Mouse (Mus musculus) liver, embryonic 16.5 days (tissue): ENCODE measurements around the gene Tmco3. TPM values are rescaled to one million over a fixed set of nuclear protein-coding genes. Genes with fewer than 3 reads are reported as not detected.
A peak's percentile ranks its signal among the peaks of the same experiment; 100 is the strongest.
"Not testable (repeated sequence)": the region's sequence is repeated elsewhere in the genome, so short reads cannot be mapped to it uniquely, and the experiment has no call there.

Source experiments
- ATAC-seq: fragments of 200-750 bp; cut with Nextera tagmentation; 2 replicates; pipeline ENCODE4 v1.8.0; 2017; ENCODE audit warnings: low read depth, mild to moderate bottlenecking, moderate number of reproducible peaks, moderate library complexity
- H3K27ac ChIP-seq: fragments of 300-500 bp; sonication (generic); 2 replicates; pipeline ENCODE4 v1.5.1; 2014; ENCODE audit warnings: mild to moderate bottlenecking, low read length
- H3K27me3 ChIP-seq: fragments of 300-500 bp; sonication (generic); 2 replicates; pipeline ENCODE4 v1.6.1; 2014; ENCODE audit warnings: low read depth, low read length, mixed read lengths; ENCODE audit not compliant: control insufficient read depth, insufficient read depth
- H3K36me3 ChIP-seq: fragments of 300-500 bp; sonication (generic); 2 replicates; pipeline ENCODE4 v1.6.1; 2014; ENCODE audit warnings: mild to moderate bottlenecking; ENCODE audit not compliant: control insufficient read depth, insufficient read depth
- H3K4me1 ChIP-seq: fragments of 300-500 bp; sonication (generic); 2 replicates; pipeline ENCODE4 v1.6.1; 2014; ENCODE audit warnings: low read depth, low read length, mixed read lengths; ENCODE audit not compliant: control insufficient read depth
- H3K4me2 ChIP-seq: fragments of 300-500 bp; sonication (generic); 2 replicates; pipeline ENCODE4 v1.6.1; 2014; ENCODE audit warnings: low read depth, low read length, mixed read lengths
- H3K4me3 ChIP-seq: fragments of 300-500 bp; sonication (generic); 2 replicates; pipeline ENCODE4 v1.5.1; 2014; ENCODE audit warnings: low read depth, mild to moderate bottlenecking, low read length
- H3K9ac ChIP-seq: fragments of 300-500 bp; sonication (generic); 2 replicates; pipeline ENCODE4 v1.6.1; 2014; ENCODE audit warnings: low read depth, low read length
- H3K9me3 ChIP-seq: fragments of 300-500 bp; sonication (generic); replicated peaks from 2 replicates; pipeline ENCODE4 v1.6.1; 2016; ENCODE audit warnings: low read length; ENCODE audit not compliant: control insufficient read depth
- WGBS: fragments of 180-500 bp; shearing (Covaris S2); extraction: QIAGEN DNeasy Blood & Tissue Kit; methylation state at CpG from one replicate; pipeline ENCODE4 v1.1.7; 2014; ENCODE audit not compliant: insufficient replicate concordance; 5-methylcytosine and 5-hydroxymethylcytosine counted together
- polyA plus RNA-seq: library from polyadenylated mRNA; unstranded; fragments of >200 nt; fragmentation: Nextera tagmentation; extraction: Ambion mirVana; gene quantifications from 2 replicates; pipeline ENCODE4 v1.2.1, GENCODE M21; 2015

Tmco3 gene
- polyA plus RNA-seq, 1 experiment from 2014 or later: 6.0 TPM

DNA sequence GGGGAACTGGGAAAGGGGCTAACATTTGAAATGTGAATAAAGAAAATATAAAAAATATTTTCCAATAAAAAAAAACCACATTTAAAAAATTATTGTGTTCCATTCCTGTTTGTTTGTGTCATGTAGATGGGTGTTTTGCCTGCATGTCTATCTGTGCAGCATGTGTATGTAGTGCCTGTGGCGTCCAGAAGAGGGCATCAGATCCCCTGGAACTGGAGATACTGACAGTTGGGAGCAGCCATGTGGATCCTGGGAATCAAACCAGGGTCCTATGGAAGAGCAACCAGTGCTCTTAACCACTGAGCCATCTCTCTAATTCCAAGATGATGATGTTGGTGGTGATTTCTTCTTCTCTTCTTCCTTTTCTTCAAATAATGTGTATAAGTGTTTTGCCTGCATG lies 46.7 kb downstream of the Tmco3 start:
- Histone ChIP-seq H3K27ac (no peak overlapping the region), H3K36me3 (no peaks in the 10 kb centered on the region), H3K4me1 (peaks cover 7% of the 10 kb centered on the region), H3K9me3 (no peaks in the 10 kb centered on the region), H3K27me3 (no peaks in the 10 kb centered on the region; the same call in 1 of the 2 replicates), H3K9ac (no peak overlapping the region), H3K4me2 (no peak overlapping the region), H3K4me3 (no peak overlapping the region)
- 33% methylated on average over 1 of the region's 1 CpGs for WGBS
- no peak for ATAC-seq

DNA sequence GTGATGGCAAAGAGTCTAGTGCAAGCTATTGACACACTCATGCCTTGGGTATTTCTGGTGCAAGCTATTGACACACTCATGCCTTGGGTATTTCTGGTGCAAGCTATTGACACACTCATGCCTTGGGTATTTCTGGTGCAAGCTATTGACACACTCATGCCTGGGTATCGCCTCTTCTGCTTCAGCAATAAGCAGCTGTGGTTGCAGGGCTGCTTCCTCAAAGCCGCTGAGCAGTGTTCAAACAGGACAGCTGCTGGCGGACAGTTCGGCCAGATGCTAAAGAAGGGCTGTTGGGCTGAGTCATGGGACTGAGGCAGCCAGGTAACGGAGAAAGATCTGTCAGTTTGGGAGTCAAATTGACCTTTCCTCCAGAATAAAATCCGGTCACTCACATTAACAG lies 49.3 kb downstream of the Tmco3 start:
- 38% methylated on average over 6 of the region's 6 CpGs for WGBS
- not testable (repeated sequence) for H3K27me3 ChIP-seq, ATAC-seq, H3K4me3 ChIP-seq, H3K36me3 ChIP-seq, H3K4me2 ChIP-seq, H3K9ac ChIP-seq, H3K9me3 ChIP-seq
- H3K27ac ChIP-seq: peak overlapping the region; percentile 54; the same call in 1 of the 2 replicates
- peaks cover 29% of the 10 kb centered on the region for H3K4me1 ChIP-seq

DNA sequence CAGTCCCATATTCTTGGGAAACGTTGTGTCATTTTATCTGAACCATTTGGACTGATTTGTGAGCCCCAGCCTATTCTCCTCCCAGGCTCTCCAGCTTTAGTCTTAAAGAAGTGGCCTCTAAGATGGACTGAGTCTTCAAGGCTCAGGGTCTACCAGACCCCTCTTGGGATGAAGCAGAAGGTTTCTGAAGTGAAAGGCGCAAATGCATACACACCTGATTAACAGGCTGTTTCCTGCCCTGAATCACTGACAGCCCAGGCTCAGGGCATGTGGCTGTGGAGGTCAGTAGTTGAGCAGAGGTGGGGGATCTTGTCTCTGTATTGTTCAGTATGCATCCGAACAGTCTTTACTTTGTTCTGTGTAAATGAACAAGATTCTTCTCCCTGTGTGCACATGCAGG lies 49.7 kb downstream of the Tmco3 start:
- Histone ChIP-seq H3K9ac (0 out of 2 replicates have a peak overlapping the region, but pooled peaks have one; percentile 5), H3K27me3 (no peaks in the 10 kb centered on the region), H3K36me3 (peaks cover 10% of the 10 kb centered on the region), H3K9me3 (no peaks in the 10 kb centered on the region), H3K27ac (peak overlapping the region; percentile 54; the same call in 1 of the 2 replicates), H3K4me2 (peak overlapping the region; percentile 92; the same call in 1 of the 2 replicates), H3K4me3 (no peak overlapping the region), H3K4me1 (peaks cover 33% of the 10 kb centered on the region)
- no peak for ATAC-seq
- 45% methylated on average over 3 of the region's 3 CpGs for WGBS

DNA sequence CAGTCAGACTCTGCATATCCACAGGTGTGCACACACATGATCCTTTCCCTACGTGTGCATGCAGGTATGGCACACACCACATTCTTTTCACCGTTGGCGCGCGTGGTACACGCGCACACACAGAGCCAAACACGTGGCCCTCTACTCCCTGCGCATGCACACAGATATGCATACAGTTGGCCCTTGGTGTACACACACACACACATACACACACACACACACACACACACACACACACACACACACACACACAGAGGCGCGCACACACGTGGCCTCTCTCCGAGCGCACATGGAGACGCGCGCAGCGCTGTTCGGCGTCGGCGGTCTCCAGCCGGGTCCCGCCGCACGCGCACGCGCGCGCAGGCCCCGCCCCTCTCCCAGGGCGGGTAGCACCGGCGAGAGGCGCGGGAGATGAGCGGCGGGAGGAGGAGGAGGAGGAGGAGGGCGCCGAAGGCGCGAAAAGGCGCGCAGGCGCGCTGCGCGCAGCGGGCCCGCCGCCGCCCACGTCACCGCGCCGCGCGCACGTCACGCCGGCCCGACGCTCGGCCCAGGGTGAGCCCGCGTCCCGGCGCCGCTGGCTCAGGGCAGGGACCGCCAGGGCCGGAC lies 50.4 kb downstream of the Tmco3 start, which contains the start of gene Tfdp1:
TSS of gene Tfdp1 (plus strand) at position 497 of the 606 bp plus-strand sequence.
- no peaks in the 10 kb centered on the region for H3K27me3 ChIP-seq
- H3K9ac ChIP-seq: peak within 1 kb of the TSS; percentile 95
- H3K27ac ChIP-seq: peak within 1 kb of the TSS; percentile 79
- peak within 1 kb of the TSS; percentile 85 for H3K4me3 ChIP-seq
- peaks cover 12% of the 10 kb centered on the region for H3K36me3 ChIP-seq
- no peaks in the 10 kb centered on the region for H3K9me3 ChIP-seq
- under 1% methylated on average over 38 of the region's 72 CpGs for WGBS
- peak; percentile 94 for ATAC-seq
- H3K4me1 ChIP-seq: peaks cover 40% of the 10 kb centered on the region
- peak within 1 kb of the TSS; percentile 92 for H3K4me2 ChIP-seq

DNA sequence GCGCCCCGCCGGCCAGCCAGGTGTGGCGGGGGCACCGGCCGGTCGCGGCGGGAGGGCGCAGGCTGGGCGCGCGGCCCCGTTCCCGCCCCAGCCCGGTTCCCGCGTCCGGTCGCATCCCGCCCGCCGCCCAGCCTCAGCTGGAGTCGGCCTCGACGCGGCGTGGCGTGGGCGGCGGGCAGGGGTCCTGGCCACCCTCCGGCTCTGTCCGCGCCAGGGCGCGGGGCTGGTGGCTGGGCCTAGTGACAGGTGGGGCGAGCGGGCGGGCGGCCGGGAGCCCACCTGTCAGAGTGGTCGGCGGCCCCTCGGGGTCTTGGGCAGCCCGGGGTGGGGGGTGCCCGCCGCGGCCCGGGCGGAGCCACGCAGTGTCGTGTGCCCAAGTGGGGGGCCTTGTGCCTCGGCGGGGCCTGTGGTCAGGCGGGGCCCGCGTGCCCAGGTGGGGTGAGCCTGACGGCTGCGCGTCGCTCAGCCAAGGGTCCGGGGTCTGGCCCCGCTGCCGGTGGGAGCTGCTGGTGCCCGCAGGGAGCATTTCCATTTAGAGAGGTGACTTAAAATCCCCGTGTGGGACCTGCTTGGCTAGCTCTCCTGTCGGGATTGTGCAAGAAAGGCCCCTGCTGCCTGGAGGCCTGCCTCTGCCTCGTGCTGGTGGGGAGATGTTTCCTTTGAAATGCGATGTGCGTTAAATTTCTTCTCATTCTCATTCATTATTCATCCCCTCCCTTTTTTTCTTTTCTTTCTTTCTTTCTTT lies 51.1 kb downstream of the Tmco3 start:
- Histone ChIP-seq H3K27me3 (no peaks in the 10 kb centered on the region), H3K36me3 (peaks cover 19% of the 10 kb centered on the region), H3K4me3 (peak overlapping the region; percentile 85), H3K27ac (peak overlapping the region; percentile 79), H3K4me2 (peak overlapping the region; percentile 92), H3K9me3 (no peaks in the 10 kb centered on the region), H3K4me1 (peaks cover 40% of the 10 kb centered on the region), H3K9ac (peak overlapping the region; percentile 95)
- ATAC-seq: peak; percentile 45
- WGBS: under 1% methylated on average over 62 of the region's 70 CpGs

DNA sequence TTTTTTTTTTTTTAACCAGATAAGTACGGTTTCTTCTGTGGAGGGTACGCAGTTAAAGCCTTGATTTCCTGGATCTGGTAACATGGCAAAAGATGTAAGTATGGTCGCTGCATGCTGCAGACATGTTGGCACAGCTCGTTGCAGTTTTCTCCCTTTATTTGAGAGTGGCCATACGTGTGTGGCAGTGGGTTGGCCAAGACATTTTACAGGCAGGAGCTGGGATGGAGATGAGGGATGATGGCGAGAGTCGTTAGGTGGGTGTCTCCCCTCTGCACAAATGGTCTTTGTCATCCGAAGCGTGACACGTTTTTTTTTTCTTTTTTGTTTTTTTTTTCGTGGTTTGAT lies 51.6 kb downstream of the Tmco3 start:
- H3K9me3 ChIP-seq: no peaks in the 10 kb centered on the region
- WGBS: 2% methylated on average over 11 of the region's 11 CpGs
- H3K27me3 ChIP-seq: no peaks in the 10 kb centered on the region
- peaks cover 40% of the 10 kb centered on the region for H3K4me1 ChIP-seq
- peak overlapping the region; percentile 95 for H3K9ac ChIP-seq
- H3K36me3 ChIP-seq: peaks cover 24% of the 10 kb centered on the region
- H3K27ac ChIP-seq: peak overlapping the region; percentile 79; the same call in 1 of the 2 replicates
- peak overlapping the region; percentile 85 for H3K4me3 ChIP-seq
- no peak for ATAC-seq
- peak overlapping the region; percentile 92 for H3K4me2 ChIP-seq

DNA sequence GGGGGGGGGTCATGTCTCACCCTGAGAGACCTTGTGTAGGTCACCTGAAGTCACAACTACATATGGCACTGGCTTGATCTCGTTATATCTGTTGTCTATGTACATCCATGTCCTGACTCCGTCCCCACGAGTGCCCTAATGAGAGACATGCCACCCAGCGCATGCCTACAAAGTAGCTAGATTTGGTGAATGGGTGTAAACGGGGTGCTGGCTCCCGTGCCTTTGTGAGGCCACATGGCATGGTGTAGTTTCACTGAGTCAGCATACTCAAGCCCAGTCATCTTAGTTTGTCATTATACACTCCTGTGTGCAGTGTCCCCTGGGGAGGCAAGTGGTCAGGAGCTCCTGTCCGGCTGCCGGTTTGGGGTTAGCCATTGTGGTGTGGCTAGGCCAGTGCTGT lies 52.7 kb downstream of the Tmco3 start:
- 69% methylated on average over 8 of the region's 8 CpGs for WGBS
- peaks cover 40% of the 10 kb centered on the region for H3K4me1 ChIP-seq
- peak overlapping the region; percentile 85 for H3K4me3 ChIP-seq
- H3K9me3 ChIP-seq: no peaks in the 10 kb centered on the region
- H3K9ac ChIP-seq: peak overlapping the region; percentile 95
- H3K4me2 ChIP-seq: peak overlapping the region; percentile 92
- no peak overlapping the region for H3K27ac ChIP-seq
- ATAC-seq: no peak
- no peaks in the 10 kb centered on the region for H3K27me3 ChIP-seq
- H3K36me3 ChIP-seq: peaks cover 28% of the 10 kb centered on the region

DNA sequence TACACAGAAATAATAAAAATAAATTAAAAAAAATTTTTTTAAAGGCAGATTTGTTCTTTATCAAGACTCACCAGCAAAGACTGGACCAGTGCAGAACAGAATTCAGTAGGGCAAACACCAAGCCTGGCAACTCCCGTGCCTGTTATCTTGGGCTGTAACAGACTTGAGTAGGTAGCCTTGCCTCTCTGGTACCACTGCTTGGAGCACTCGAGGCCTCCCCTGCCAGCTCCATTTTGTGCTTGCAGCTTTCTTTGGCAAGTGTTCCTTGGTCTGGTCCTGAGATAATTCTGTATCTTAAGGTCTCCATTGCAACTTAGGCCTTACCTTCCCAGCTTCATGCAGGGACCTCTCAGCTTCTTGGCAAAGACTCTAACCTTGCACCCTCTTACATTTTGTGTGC lies 54.4 kb downstream of the Tmco3 start:
- no peak overlapping the region for H3K4me3 ChIP-seq
- H3K4me2 ChIP-seq: no peak overlapping the region
- 17% methylated on average over 2 of the region's 2 CpGs for WGBS
- peaks cover 42% of the 10 kb centered on the region for H3K36me3 ChIP-seq
- no peak overlapping the region for H3K9ac ChIP-seq
- no peaks in the 10 kb centered on the region for H3K27me3 ChIP-seq
- ATAC-seq: no peak
- no peak overlapping the region for H3K27ac ChIP-seq
- H3K4me1 ChIP-seq: peaks cover 40% of the 10 kb centered on the region
- H3K9me3 ChIP-seq: no peaks in the 10 kb centered on the region

DNA sequence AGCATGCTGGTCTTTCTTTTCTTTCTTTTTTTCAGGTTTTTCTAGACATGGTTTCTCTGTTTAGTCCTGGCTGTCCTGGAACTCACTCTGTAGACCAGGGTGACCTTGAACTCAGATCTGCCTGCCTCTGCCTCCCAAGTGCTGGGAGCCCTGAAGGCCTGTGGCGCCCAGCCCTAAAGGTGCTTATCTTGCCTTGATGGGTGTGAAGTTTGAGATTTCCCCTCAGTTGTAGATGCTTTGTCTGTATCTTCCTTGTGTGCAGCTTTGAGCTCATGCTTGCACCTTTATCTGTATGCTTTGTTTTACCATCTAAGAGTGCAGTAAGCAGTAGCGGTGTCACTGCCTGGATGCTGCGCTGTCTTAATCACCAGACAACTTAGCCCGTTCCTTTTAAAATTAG lies 55.1 kb downstream of the Tmco3 start:
- Histone ChIP-seq H3K9ac (no peak overlapping the region), H3K4me2 (no peak overlapping the region), H3K9me3 (no peaks in the 10 kb centered on the region), H3K4me1 (peaks cover 34% of the 10 kb centered on the region), H3K27me3 (no peaks in the 10 kb centered on the region), H3K27ac (no peak overlapping the region), H3K36me3 (peaks cover 49% of the 10 kb centered on the region), H3K4me3 (no peak overlapping the region)
- WGBS: 57% methylated on average over 4 of the region's 4 CpGs
- no peak for ATAC-seq
